Mouse (Mus musculus) lung, postnatal 36 days (tissue): ENCODE data around the gene Olfr70.

Experiments
- DNase-seq: peaks from one replicate; pipeline ENCODE4 v3.0.0; 2022; ENCODE audit warnings: mixed read lengths

The Olfr70 gene

GRCm38 (mm10) chr4:43700707-43701106, at the start of gene Olfr70:
Gene Olfr70, minus strand, starts transcription at chr4:43700807.
- no peak for DNase-seq

GRCm38 (mm10) chr4:43745187-43745586, 44.6 kb upstream of the Olfr70 start:
- peak; percentile 75 for DNase-seq

DNA sequence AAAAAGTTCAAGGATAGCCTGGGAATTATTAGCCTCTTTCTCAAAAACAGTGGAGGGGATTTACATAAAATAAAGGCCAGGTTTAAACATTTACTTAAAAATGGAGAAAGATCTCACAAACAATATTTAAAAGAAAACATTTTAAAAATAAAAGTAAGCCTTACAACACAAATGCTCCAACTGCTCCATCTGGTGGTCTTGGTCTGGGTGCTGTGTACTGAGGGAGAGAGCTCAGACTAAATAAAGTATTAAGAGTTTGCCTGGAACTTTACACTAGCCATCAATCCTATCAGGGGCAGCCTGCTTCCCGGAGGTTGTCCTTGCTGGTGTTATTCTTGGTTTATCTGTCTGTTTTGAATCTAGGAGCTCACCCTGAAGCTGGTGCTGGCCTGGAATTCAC, 42.5 kb upstream of the Olfr70 start:
- DNase-seq, result peak; percentile 49

- DNase-seq, result no peak
Measured at GRCm38 (mm10) chr4:43742637-43743036, 42.0 kb upstream of the Olfr70 start.

GRCm38 (mm10) chr4:43741526-43741925, 40.9 kb upstream of the Olfr70 start:
- no peak for DNase-seq

DNA sequence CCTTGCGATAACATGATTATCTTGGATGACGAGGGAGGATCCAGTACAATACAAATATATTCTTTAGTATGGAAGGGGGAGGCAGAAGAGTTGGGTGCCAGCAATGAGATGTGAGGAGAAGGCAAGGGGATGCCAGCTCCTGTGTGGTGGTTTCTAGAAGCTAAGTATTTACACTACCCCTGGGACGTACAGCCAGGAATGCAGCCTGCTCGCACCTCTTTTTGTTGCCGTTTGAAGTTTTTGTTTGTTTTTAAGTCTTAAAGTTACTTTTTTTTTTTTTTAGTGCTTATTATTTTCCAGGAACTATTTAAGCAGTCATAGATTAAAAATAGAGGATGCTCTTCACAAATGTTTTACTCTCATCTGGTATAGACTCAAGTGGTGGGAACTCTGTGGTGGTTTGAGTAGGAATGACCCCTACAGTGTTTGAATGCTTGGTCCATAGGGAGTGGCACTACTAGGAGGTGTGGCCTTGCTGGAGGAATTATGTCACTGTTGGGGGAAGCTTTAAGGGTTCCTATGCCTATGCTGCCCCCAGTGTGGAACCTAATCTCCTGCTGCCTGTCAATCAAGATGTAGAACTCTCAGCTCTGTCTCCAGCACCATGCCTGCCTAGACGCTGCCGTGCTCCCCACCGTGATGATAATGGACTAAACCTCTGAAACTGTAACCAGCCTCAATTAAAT, 38.5 kb upstream of the Olfr70 start:
- no peak for DNase-seq

GRCm38 (mm10) chr4:43737144-43737543, 36.5 kb upstream of the Olfr70 start:
- DNase-seq, result no peak

DNA sequence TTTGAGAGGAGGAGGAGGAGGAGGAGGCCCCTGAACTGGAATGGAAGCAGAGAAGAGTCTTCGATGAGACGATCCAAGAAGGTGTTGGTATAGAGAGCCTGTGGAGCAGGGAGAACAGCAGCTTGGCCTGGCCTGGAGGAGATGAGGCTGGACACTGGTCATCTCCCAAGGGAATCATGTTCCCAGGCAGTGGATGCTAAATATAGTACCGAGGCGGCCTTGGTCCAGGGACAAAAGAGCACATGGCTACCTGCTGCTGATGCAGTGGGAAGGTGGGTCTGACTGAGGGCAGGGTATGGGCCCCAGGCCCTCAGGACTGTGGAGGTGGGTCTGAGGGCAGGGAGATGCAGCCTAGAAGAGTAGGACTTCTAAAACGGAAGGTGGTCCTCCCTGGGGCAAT, 32.6 kb upstream of the Olfr70 start:
- DNase-seq, result no peak

DNA sequence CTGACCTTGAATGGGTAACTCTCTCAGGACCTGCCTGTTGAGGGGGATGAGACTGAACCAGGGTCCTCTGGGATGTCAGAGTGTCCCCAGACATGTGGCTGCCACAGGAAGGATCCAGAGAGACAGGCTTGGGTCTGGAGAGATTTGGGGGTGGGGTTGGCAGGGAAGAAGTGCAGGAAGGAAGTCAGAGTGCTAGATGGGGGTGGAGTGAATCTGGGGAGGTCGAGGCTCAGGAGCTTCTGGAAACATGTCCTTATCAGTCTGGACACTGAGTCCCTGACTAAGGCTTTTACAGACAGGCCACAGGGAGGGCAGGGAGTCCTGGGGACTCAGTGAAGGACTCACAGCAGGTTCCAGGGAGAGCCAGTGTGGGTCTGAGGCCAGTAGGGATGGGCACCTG, 31.6 kb upstream of the Olfr70 start:
- DNase-seq, result no peak

DNA sequence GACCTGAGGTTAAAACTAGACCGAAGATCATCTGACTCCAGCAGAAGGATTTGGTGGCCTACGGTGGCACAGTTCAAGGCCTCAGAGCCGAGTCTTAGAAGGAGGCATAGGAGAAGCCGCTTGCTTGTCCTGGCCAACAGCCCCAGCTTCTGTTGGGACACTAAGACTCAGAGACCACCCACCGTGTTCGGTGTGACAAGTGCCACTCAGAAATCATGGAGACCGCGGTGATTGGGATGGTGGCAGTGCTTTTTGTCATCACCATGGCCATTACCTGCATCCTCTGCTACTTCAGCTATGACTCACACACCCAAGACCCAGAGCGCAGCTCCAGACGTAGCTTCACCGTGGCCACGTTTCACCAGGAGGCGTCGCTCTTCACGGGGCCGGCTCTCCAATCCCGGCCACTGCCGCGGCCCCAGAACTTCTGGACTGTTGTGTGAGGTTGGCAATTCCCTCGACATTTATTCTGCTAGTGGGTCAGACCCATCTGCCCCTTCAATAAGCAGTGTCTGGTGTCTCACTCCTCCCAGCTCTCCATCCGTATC, 30.2 kb upstream of the Olfr70 start:
- DNase-seq, result peak; percentile 63

DNA sequence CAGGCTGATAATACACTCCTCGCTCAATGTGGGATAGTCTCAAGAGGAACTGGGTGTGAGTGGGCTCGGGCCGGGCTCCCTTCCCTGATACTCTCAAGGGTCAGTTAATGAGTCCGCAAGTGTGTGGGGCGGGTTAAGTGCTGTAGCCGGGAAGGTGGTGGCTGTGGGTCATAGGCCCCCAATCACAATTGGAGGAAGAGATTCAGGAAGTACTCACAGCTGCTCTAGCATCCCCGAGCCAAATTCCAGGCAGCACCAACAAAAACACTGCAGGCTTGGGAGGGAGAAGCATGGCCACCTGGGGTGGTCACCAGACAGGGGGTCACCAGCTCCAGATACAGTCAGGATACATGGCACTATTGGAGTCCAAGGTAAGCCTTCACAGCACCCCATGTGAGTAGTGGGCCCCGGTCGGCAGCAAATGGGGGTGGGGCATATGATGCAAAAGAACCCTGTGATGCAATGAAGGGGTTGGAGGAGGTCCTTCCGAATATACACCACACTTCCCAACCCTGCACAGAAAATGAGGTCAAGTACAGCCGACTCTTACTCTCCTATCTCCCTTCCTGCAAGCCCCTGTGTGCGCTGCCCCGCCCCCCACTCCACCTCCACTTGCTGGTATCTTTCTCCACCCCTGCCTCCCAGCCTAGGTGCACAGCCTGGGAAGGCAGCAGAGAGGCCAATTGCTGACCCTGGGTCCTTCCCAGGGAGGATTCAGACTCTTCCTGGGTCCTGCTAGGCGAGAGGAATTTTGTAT, 29.4 kb upstream of the Olfr70 start, which contains the start of gene Spaar:
Gene Spaar, plus strand, starts transcription at position 241 of the 757 bp plus-strand sequence.
- peak; percentile 85 for DNase-seq

GRCm38 (mm10) chr4:43729126-43729525, 28.5 kb upstream of the Olfr70 start:
- DNase-seq, result no peak

DNA sequence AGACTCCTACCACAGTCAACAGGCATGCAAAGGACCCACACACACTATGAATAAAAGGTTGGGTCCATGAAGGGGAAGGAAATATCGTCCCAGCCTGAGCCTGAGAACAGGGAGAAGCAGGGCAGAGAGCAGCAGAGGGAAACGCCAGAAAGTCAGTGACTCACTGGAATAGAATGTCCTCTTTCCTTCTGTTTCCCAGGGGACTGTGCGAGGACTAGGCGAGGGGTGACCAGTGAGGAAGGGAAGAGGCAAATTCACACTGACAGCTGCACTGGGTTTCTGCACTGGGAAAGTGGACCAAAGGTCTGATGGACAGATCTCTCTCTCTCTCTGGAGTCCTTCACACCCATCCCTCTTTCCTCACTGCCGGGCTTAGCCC, 28.0 kb upstream of the Olfr70 start:
- DNase-seq, result peak; percentile 82

- DNase-seq, result no peak
Measured at GRCm38 (mm10) chr4:43727718-43728575, 27.3 kb upstream of the Olfr70 start.

GRCm38 (mm10) chr4:43726995-43727394, 26.4 kb upstream of the Olfr70 start, which contains the start of gene Hrct1:
Gene Hrct1, plus strand, starts transcription at chr4:43727188.
- peak; percentile 97 for DNase-seq

DNA sequence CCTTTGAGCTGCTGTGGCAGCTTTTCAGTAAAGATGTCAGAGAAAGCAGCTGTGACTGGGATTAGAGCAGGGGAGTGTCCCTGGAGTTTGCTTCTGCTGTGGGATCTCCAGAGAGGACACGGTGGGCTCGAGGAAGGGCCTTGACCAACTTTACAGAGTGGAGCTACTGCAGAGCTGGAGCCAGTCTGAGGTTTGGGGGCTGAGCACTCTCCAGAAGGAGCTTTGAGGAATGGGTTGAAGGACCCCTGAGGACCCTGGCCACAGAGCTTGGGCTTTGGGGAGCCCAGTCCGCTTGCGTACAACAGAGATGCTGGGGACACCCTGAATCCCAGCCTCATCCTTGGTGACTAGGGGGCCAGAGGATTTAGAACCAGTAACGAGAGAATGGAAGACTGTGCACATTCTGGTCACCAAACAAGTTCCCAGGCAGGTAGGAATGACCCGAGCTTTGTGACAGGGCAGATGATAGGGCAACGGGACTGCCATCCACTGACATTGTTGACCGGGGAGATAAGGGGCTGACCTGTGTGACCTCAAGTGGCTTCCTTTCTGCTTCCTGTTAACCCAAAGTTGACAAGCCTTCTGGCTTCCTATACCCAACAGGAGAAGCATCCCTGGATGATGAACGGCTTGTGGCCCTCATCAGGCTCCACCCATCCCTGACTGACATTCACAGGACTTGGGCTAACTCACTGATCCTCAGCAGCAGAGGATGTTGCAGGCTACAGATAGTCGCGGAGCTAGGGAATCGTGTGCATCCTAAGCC, 25.8 kb upstream of the Olfr70 start:
- no peak for DNase-seq

DNA sequence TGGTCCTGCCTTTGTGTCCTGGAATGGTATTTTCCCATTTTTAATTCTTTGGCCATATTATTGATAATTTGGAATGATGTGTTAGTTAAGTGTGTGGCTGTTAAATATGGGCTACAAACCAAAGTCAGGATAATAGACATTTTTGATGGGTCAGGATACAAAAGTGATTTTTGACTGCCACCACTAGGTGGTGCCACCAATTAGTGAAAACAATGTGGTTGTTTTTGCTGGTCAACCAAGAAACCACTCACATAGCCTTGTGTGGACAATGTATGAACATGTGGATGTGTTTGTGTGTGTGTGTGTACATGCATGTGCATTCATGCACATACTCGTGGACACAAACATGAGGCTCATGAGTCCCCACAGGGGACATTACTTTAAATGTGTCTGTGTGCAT, 24.2 kb upstream of the Olfr70 start:
- peak; percentile 76 for DNase-seq

DNA sequence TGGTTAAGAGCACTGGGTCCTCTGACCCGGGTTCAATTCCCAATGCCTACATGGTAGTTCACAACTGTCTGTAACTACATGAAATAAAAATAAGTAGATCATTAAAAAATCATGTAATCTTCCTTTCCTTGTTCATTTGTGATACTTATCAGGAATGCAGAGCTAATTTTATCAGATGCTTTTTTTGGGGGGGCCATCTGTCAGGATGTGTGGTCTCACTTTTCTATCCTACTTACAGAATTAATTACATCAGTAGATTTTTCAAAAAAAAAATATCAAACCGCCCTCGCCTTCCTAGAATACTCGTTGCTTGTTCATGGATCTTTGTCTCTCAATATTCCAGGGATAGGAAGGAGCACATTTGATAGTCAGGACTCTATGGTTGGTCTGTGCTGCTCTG, 21.6 kb upstream of the Olfr70 start:
- DNase-seq, result no peak

DNA sequence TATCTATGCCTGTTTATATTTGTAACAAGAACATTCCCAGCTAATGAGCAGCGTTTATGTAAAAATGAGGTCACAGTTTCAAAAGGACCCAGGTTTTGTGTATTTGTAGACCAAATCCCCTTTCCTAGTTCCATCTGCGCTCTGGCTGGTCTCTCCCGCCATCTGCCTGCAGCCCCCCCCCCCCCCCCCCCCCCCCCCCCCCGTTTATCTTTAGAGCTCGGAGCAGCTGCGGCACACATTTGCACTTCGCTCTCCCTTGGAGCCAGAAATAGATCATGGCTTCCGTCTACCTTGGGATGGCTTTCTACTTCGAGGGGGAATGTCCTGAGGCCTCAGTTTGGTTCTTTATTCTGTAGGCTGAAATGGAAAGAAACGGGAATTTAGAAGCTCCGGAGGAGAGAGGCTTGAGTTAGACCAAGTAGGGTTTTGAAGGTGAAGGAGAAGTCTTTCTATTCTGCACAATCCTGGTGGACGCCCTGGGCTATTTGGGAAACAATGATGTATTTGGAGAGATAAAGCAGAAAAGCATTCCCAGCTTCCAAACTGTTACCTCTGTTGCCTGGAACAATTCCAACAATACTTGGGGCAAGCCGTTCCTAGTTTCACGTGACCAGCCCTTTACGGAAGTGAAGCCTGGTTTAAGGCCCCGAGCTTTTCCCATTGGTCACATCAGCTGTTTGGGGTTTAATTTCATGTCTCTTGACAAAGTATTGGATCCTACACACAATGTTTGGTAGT, 20.1 kb upstream of the Olfr70 start:
- DNase-seq, result no peak

- DNase-seq, result no peak
Measured at GRCm38 (mm10) chr4:43713652-43714219, 13.1 kb upstream of the Olfr70 start.

DNA sequence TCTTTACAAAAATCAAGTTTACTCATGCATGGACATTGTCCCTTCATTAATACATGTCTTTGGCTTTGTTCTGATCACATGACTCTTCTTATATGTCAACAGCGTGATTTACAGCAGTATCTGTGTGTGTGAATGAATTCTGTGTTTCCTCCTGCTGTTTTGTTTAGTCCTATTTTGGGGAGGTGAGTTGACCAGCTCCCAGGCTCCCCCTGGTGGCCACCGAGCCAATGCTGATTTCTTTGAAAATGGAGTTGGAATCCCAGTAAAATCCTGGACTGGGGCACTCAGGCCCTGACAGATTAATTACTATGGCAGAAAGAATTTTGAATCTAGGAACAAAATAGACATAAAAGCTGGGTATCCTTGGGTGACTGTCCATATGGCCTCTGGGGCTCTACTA, 11.2 kb upstream of the Olfr70 start:
- DNase-seq, result peak; percentile 91
